ENCODE assay signal across 9 mouse cellular contexts in the genomic region with DNA sequence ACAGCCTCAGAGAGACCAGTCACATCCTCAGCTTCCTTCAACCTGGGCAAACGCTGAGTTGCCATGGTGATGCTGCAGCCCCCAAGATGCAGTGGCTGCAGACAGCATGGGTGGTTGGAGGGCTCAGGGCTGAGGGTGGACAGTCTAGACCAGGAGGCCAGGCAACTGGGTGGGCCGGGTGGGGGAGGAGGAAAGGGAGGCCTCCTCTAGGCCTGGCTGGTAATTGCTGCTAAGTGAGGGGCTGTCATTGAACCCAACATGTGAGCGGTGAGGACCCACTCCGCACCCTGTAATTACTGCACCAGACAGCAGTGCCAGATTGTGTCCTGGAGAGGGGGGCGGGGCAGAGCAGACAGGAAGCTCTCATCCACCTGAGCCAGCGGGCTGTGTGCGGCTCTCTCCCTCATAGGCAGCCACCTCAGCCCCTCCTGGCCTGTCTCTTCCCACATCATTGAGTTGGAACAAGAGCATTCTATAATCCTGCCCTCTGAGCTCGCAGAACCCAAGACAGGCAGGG. TPM values are rescaled to one million over a fixed set of nuclear protein-coding genes. Genes with fewer than 3 reads are reported as not detected.
DNase-seq lines count a peak whose midpoint lies in the region; ATAC-seq and TF ChIP-seq lines count a peak whose summit lies in the region.
"Had no signal": no experiment of that assay in that cellular context is flagged by ENCODE, and none has a peak within 500 bp of the region (broad histone marks: within the 10 kb centered on the region; RNA-seq: fewer than 3 reads in every experiment).

No protein-coding gene starts in this region.

- ATAC-seq in forebrain, embryonic 16.5 days = peak; percentile 61

- H3K9ac ChIP-seq in forebrain, embryonic 16.5 days (replicated peaks; ENCODE audit: low read depth, low read length) = no peak overlapping the region
- H3K9ac ChIP-seq: heart, embryonic 13.5 days had no signal

- H3K9me3 ChIP-seq in forebrain, embryonic 16.5 days (ENCODE audit: control insufficient read depth, low read length) = no peaks in the 10 kb centered on the region
- H3K9me3 ChIP-seq in midbrain, embryonic 10.5 days (replicated peaks) = no peaks in the 10 kb centered on the region
- H3K9me3 ChIP-seq: heart, embryonic 13.5 days had no signal

- peak overlapping the region; percentile 57 for H3K27ac ChIP-seq in forebrain, embryonic 16.5 days (ENCODE audit: low read length)
- peak overlapping the region; percentile 68 for H3K27ac ChIP-seq in midbrain, embryonic 10.5 days (replicated peaks)
- H3K27ac ChIP-seq in left cerebral cortex, adult 2 months = no peak overlapping the region
- H3K27ac ChIP-seq: heart, embryonic 13.5 days had no signal

- intact Hi-C loops in left cerebral cortex, adult 2 months (cut with DNase I) = no loop called here

- WGBS in forebrain, embryonic 16.5 days = 16% methylated on average over 8 of the region's 8 CpGs
- 44% methylated on average over 8 of the region's 8 CpGs for WGBS in midbrain, embryonic 10.5 days

- TF ChIP-seq CTCF in left cerebral cortex, adult 2 months (IDR thresholded peaks at IDR 0.05) = no peak

- H3K4me3 ChIP-seq in forebrain, embryonic 16.5 days (replicated peaks; ENCODE audit: low read length) = no peak overlapping the region
- H3K4me3 ChIP-seq in midbrain, embryonic 10.5 days = no peak overlapping the region
- no peak overlapping the region for H3K4me3 ChIP-seq in left cerebral cortex, adult 2 months
- H3K4me3 ChIP-seq: heart, embryonic 13.5 days; myocyte had no signal

- H3K36me3 ChIP-seq in forebrain, embryonic 16.5 days (ENCODE audit: control insufficient read depth, insufficient read depth) = peaks cover 2% of the 10 kb centered on the region; the same call in 1 of the 2 replicates
- H3K36me3 ChIP-seq in midbrain, embryonic 10.5 days = peaks cover 22% of the 10 kb centered on the region

- H3K4me2 ChIP-seq in forebrain, embryonic 16.5 days (ENCODE audit: low read length) = no peak overlapping the region
- H3K4me2 ChIP-seq: heart, embryonic 13.5 days had no signal

- peak; percentile 68 for DNase-seq in MN1 (ENCODE audit: low spot score)
- DNase-seq in ZHBTc4 (ENCODE audit: low read depth, low spot score) = peak; percentile 28
- no peak for DNase-seq in midbrain, embryonic 10.5 days (ENCODE audit: low spot score)
- DNase-seq in right cerebral cortex, postnatal 14 days = no peak
- no peak for DNase-seq in left cerebral cortex, adult 2 months (ENCODE audit: extremely low spot score in 1 of 2, low spot score in 2 of 2)
- DNase-seq in urinary bladder, postnatal 14 days (ENCODE audit: low spot score) = no peak

- H3K4me1 ChIP-seq in forebrain, embryonic 16.5 days (replicated peaks; ENCODE audit: control insufficient read depth, insufficient read depth, low read length) = peaks cover 31% of the 10 kb centered on the region
- H3K4me1 ChIP-seq in midbrain, embryonic 10.5 days = peaks cover 67% of the 10 kb centered on the region

- no peaks in the 10 kb centered on the region for H3K27me3 ChIP-seq in forebrain, embryonic 16.5 days (replicated peaks; ENCODE audit: control insufficient read depth, insufficient read depth, low read length)
- peaks cover 35% of the 10 kb centered on the region for H3K27me3 ChIP-seq in midbrain, embryonic 10.5 days (ENCODE audit: low read depth, poor library complexity, severe bottlenecking)

RNA-seq across cellular contexts. Expression of gene Slc35c2, which starts 12.5 kb away (rescaled TPM):
- polyA plus RNA-seq in forebrain, embryonic 16.5 days (2015; fragmentation: Nextera tagmentation; extraction: Ambion mirVana) = 60.3 and 62.4 TPM in 2 replicates
- 72.8 and 73.0 TPM in 2 replicates for polyA plus RNA-seq in midbrain, embryonic 10.5 days (2016; fragmentation: Nextera tagmentation; extraction: Ambion mirVana)
- total RNA-seq in left cerebral cortex, adult 2 months (2021) = 10 to 100 TPM; 59.1 to 63.4 TPM

RNA-seq across cellular contexts. Expression of gene Cdh22, which starts 40.5 kb away (rescaled TPM):
- polyA plus RNA-seq in forebrain, embryonic 16.5 days (2015; fragmentation: Nextera tagmentation; extraction: Ambion mirVana) = 3.7 and 5.6 TPM in 2 replicates
- 3.9 and 7.1 TPM in 2 replicates for polyA plus RNA-seq in midbrain, embryonic 10.5 days (2016; fragmentation: Nextera tagmentation; extraction: Ambion mirVana)
- total RNA-seq in left cerebral cortex, adult 2 months (2021) = 10 to 100 TPM; 58.7 to 60.6 TPM

RNA-seq across cellular contexts. Expression of gene Elmo2, which starts 51.1 kb away (rescaled TPM):
- polyA plus RNA-seq in forebrain, embryonic 16.5 days (2015; fragmentation: Nextera tagmentation; extraction: Ambion mirVana) = 107 and 115 TPM in 2 replicates
- 81.7 and 90.0 TPM in 2 replicates for polyA plus RNA-seq in midbrain, embryonic 10.5 days (2016; fragmentation: Nextera tagmentation; extraction: Ambion mirVana)
- 100 to 1,000 TPM; 164 to 173 TPM for total RNA-seq in left cerebral cortex, adult 2 months (2021)

Comparison
In these comparisons a context has a peak if more than half of its experiments do, and no peak if none do; other contexts are left out.
1. DNase-seq: peak in MN1 (single experiment) and ZHBTc4 (single experiment); none in midbrain, embryonic 10.5 days (single experiment), right cerebral cortex, postnatal 14 days (single experiment), left cerebral cortex, adult 2 months (0 of 2) and urinary bladder, postnatal 14 days (single experiment).